Mouse (Mus musculus) liver, embryonic 14.5 days (tissue): ENCODE measurements around the gene Anxa6.

ENCODE experiments used
- CTCF ChIP-seq: IDR thresholded peaks from 2 replicates; pipeline ENCODE4 v1.5.1; 2016; ENCODE audit warnings: antibody characterized with exemption, low read depth, control low read depth
- EP300 ChIP-seq: IDR thresholded peaks from 2 replicates; pipeline ENCODE4 v1.6.1; 2016; ENCODE audit warnings: antibody characterized with exemption, low read depth

GRCm38 (mm10) chr11:55072467-55072866 lies 39.2 kb upstream of the Anxa6 start:
- TF ChIP-seq CTCF (no peak), EP300 (no peak)
